Mouse (Mus musculus) thymus, postnatal 14 days (tissue): Measurements from ENCODE around the gene Tbl1x.

Experiments used
- DNase-seq: peaks from one replicate; pipeline ENCODE4 v3.0.0; 2021

Tbl1x gene

GRCm38 (mm10) chrX:77545362-77546078 is 34.7 kb downstream of the Tbl1x start:
- no peak for DNase-seq

GRCm38 (mm10) chrX:77546448-77546847 is 35.6 kb downstream of the Tbl1x start:
- peak; percentile 18 for DNase-seq

DNA sequence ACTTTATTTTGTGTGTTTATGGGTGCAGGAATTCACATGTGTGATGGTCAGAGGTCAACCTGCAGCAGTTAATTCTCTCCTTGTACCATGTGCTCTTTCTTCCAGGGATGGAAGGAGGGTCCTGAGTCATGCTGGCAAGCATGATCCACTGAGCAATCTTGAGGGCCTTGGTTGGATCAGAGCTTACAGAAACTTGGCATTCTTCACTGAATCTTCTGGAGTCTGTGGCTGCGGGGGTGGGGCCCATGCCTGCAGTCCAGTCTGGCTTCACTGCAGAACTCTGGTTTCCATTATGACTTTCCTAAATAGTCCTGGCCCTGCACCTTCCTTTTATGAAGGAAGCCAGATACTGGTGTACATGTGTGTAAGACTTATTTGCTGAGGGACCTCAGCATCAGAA is 38.1 kb downstream of the Tbl1x start:
- DNase-seq, result no peak

GRCm38 (mm10) chrX:77550388-77550787 is 39.6 kb downstream of the Tbl1x start:
- DNase-seq, result no peak

- no peak for DNase-seq
These were observed 40.5 kb downstream of the Tbl1x start for GRCm38 (mm10) chrX:77551306-77551705.

DNA sequence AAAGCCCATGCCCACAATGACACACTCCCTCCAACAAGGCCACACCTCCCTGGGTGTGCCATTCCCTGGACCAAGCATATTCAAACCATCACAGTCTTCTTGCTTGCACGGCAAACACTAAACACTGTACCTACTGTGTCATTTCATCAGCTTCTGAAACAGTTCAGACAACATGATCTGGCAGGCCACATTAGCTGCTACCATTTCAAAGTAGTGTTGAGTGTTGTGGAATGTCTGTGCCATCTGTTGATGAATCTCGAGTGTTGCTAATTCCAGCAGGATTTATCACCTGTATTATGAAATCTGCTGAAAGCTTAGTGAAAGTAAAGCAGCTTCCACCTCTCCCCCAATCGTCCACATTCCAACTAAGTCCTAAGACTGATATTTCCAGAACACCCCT is 41.3 kb downstream of the Tbl1x start:
- no peak for DNase-seq

- no peak for DNase-seq
These were observed 45.2 kb downstream of the Tbl1x start for GRCm38 (mm10) chrX:77555985-77556384.

DNA sequence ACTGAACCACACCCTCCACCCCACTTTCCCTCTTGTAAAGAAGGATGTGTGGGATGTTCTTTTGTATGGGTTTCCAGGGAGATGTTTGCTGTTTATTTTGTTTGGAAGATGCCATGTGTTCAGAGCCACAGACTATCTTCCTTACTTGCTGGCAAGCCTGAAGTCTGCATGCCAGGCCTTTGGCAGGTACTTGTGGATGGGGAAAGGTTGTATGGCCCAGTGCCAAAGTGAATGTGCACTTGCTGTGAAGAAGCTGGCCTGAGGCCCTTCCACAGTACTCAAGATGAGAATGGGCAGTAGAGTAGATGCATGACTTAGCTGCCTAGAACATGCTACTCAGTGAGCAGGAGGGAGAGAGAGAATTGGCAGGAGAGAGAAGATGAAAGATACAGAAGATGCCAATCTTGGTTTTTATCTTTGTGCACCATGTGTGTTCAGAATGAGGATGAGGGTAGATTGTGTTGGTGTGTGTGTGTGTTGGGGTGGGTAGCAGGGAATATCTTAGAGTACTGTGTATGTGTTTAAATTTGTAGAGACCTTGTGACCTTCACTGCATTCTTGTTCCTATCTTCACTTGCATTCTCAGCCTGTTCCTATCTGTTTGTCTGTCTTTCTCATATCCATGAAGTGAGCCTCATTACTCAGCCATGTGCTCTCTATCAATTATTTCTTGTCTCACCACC is 48.5 kb downstream of the Tbl1x start:
- no peak for DNase-seq

- no peak for DNase-seq
These were observed 52.8 kb downstream of the Tbl1x start for GRCm38 (mm10) chrX:77563616-77564015.

DNA sequence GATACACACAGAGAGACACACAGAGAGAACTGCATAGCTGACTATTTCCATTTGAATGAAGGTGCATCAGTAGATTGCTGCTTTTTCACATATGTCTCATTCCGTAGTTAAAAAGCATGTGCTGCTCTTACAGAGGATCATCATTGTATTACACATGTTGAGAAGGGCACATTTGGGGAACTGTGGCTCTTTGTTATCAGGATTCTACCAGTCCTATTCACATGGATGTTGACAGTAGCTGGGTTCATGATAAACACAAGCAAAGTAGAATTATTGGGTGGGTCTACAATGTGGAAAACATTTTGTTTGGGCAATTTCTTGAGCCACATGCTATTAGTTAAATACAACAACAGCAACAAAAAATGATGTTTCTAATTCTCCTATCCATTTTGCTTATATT is 55.9 kb downstream of the Tbl1x start:
- no peak for DNase-seq

GRCm38 (mm10) chrX:77568013-77568412 is 57.2 kb downstream of the Tbl1x start:
- DNase-seq, result no peak

- DNase-seq, result no peak
These were observed 62.9 kb downstream of the Tbl1x start for GRCm38 (mm10) chrX:77573743-77574142.

GRCm38 (mm10) chrX:77577108-77577507 is 66.3 kb downstream of the Tbl1x start:
- DNase-seq, result no peak

- no peak for DNase-seq
These were observed 67.4 kb downstream of the Tbl1x start for GRCm38 (mm10) chrX:77578172-77578571.

GRCm38 (mm10) chrX:77579964-77580363 is 69.2 kb downstream of the Tbl1x start:
- DNase-seq, result peak; percentile 5

DNA sequence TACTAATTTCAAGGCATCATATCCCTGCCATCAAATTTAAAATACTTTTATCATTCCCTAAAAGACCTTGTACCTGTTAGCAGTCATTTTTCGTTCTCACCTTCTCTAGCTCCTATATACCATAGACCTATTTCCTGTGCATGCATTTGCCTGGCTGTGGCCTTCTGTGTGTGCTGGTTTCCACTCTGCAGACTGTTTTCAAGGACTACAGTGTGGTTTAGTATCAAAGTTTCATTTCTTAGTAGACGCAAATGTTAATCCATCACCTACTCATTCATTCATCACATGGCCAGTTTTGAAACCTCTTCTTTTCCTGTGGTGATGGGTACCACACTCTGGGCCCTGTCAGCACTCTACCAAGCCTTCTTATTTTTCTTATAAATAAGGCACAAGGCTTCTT is 75.2 kb downstream of the Tbl1x start:
- no peak for DNase-seq

GRCm38 (mm10) chrX:77594670-77595224 is 83.9 kb downstream of the Tbl1x start:
- DNase-seq, result no peak

DNA sequence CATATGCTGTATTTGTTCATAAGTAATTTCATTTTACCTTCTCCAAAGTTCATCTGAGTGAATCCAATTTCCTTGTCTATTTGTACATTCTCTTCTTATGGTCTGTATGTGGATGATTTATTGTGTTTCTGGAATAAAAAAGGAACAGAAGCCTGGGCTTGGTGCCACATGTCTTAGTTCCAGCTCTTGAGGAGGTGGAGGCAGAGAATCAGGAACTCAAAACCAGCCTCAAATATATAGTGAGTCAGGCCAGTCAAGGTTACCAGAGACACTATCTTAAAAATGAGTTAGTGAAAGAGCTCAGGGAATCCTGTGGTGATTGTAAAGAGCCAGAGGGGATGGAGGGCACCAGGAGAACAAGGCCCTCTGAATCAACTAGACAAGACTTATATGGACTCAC is 86.9 kb downstream of the Tbl1x start:
- no peak for DNase-seq

- no peak for DNase-seq
These were observed 87.9 kb downstream of the Tbl1x start for GRCm38 (mm10) chrX:77598736-77599135.

GRCm38 (mm10) chrX:77603496-77604258 is 92.9 kb downstream of the Tbl1x start:
- no peak for DNase-seq

GRCm38 (mm10) chrX:77607488-77607887 is 96.7 kb downstream of the Tbl1x start:
- DNase-seq, result no peak

DNA sequence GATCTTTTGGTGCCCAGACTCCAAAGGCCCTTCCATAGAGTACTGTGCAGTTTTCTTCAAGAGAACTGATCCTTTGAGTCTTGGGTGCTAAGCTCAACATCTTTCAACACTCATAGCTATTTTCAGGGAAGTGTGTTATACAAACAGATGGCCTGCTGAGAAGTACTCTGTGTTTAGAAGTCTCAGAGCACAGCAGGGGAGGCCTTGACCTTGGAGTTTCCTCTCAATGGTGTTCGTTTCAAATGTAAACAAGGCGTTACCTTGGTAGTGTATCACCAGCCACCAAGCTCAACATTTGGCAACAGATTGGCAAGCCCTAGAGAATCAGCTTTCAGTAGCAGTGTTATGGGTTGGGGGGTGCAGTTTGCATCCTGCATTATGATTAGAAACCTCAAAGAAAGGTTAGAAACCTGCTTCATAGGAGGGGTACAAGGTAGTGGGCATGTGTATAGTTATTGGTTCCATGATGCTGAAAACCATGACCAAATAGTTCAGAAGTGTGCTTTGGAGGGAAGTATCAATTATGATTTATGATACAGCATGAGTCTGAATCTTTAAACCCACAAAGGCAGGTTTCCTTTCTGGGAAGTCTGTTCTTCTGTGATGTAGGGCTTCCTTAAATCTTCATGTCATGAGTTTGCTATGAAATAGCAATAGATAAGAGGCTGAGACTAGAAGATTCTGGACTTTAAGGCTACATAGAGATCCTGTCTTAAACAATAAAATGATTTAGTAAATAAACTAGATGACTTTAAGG is 98.3 kb downstream of the Tbl1x start:
- no peak for DNase-seq

DNA sequence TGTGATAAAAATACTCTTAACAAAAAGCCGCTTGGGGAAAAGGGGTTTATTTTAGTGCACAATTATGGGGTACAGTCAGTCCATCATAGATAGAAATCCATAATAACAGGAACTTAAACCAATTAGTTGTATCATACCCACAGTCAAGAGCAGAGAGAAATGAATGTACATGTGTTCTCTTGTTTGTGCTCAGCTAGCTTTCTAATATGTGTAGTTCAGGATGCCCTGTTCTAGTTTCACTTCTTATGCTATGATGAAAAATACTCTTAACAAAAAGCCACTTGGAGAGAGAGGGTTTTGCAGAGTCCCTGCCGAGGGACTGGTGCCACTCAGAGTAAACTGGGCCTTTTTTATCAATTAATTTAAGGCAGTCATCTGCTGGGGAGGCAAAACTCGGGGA is 101.1 kb downstream of the Tbl1x start:
- no peak for DNase-seq
